Mouse (Mus musculus): Measurements from ENCODE around the gene Dync1li2. TPM values are rescaled to one million over a fixed set of nuclear protein-coding genes. Genes with fewer than 3 reads are reported as not detected.

The Dync1li2 gene
- polyA plus RNA-seq, 1 experiment from 2014 or later: 13.5 TPM

- H3K9me3 ChIP-seq (replicated peaks): no peaks in the 10 kb centered on the region
- H3K9ac ChIP-seq: no peak overlapping the region
- peaks cover 81% of the 10 kb centered on the region for H3K36me3 ChIP-seq
- no peaks in the 10 kb centered on the region for H3K27me3 ChIP-seq
- H3K27ac ChIP-seq: no peak overlapping the region
- ATAC-seq (ENCODE audit: low read depth): no peak
- H3K4me1 ChIP-seq (replicated peaks): peaks cover 41% of the 10 kb centered on the region
- WGBS (ENCODE audit: insufficient replicate concordance): 81% methylated on average over 13 of the region's 13 CpGs
- no peak overlapping the region for H3K4me2 ChIP-seq
- no peak overlapping the region for H3K4me3 ChIP-seq (replicated peaks)
- no peak for DNase-seq
Observed at GRCm38 (mm10) chr8:104437494-104438135, 5.2 kb downstream of the Dync1li2 start.

GRCm38 (mm10) chr8:104436591-104436990 lies 6.3 kb downstream of the Dync1li2 start:
- Histone ChIP-seq H3K4me3 (replicated peaks) (no peak overlapping the region), H3K27me3 (no peaks in the 10 kb centered on the region), H3K9ac (no peak overlapping the region), H3K36me3 (peaks cover 91% of the 10 kb centered on the region), H3K4me1 (replicated peaks) (peaks cover 34% of the 10 kb centered on the region), H3K4me2 (no peak overlapping the region), H3K9me3 (replicated peaks) (no peaks in the 10 kb centered on the region), H3K27ac (no peak overlapping the region)
- WGBS (ENCODE audit: insufficient replicate concordance): 82% methylated on average over 4 of the region's 4 CpGs
- DNase-seq: no peak
- no peak for ATAC-seq (ENCODE audit: low read depth)

GRCm38 (mm10) chr8:104436038-104436437 lies 6.8 kb downstream of the Dync1li2 start:
- no peak overlapping the region for H3K4me2 ChIP-seq
- H3K27me3 ChIP-seq: no peaks in the 10 kb centered on the region
- H3K36me3 ChIP-seq: peaks cover 95% of the 10 kb centered on the region
- H3K4me1 ChIP-seq (replicated peaks): peaks cover 29% of the 10 kb centered on the region
- H3K4me3 ChIP-seq (replicated peaks): no peak overlapping the region
- no peak overlapping the region for H3K9ac ChIP-seq
- H3K27ac ChIP-seq: no peak overlapping the region
- 0 out of 2 replicates have a peak, but pooled peaks have one; percentile 21 for ATAC-seq (ENCODE audit: low read depth)
- WGBS (ENCODE audit: insufficient replicate concordance): 86% methylated on average over 12 of the region's 12 CpGs
- DNase-seq: no peak
- H3K9me3 ChIP-seq (replicated peaks): no peaks in the 10 kb centered on the region

- Histone ChIP-seq H3K27me3 (no peaks in the 10 kb centered on the region), H3K27ac (no peak overlapping the region), H3K4me3 (replicated peaks) (no peak overlapping the region), H3K4me2 (peak overlapping the region; percentile 31; the same call in 1 of the 2 replicates), H3K9ac (no peak overlapping the region), H3K36me3 (peaks cover 95% of the 10 kb centered on the region), H3K4me1 (replicated peaks) (peaks cover 21% of the 10 kb centered on the region), H3K9me3 (replicated peaks) (no peaks in the 10 kb centered on the region)
- 84% methylated on average over 18 of the region's 18 CpGs for WGBS (ENCODE audit: insufficient replicate concordance)
- ATAC-seq (ENCODE audit: low read depth): no peak
- DNase-seq: no peak
Observed at GRCm38 (mm10) chr8:104434826-104435354, 8.0 kb downstream of the Dync1li2 start.

GRCm38 (mm10) chr8:104434275-104434674 lies 8.6 kb downstream of the Dync1li2 start:
- 36% methylated on average over 4 of the region's 4 CpGs for WGBS (ENCODE audit: insufficient replicate concordance)
- DNase-seq: no peak
- Histone ChIP-seq H3K4me3 (replicated peaks) (no peak overlapping the region), H3K9ac (no peak overlapping the region), H3K27ac (no peak overlapping the region), H3K9me3 (replicated peaks) (no peaks in the 10 kb centered on the region), H3K27me3 (no peaks in the 10 kb centered on the region), H3K36me3 (peaks cover 95% of the 10 kb centered on the region), H3K4me1 (replicated peaks) (peaks cover 21% of the 10 kb centered on the region), H3K4me2 (peak overlapping the region; percentile 31)
- ATAC-seq (ENCODE audit: low read depth): peak; percentile 80

- Histone ChIP-seq H3K36me3 (peaks cover 95% of the 10 kb centered on the region), H3K4me2 (no peak overlapping the region), H3K4me3 (replicated peaks) (no peak overlapping the region), H3K27me3 (no peaks in the 10 kb centered on the region), H3K27ac (no peak overlapping the region), H3K4me1 (replicated peaks) (peaks cover 21% of the 10 kb centered on the region), H3K9ac (no peak overlapping the region; the same call in 1 of the 2 replicates), H3K9me3 (replicated peaks) (no peaks in the 10 kb centered on the region)
- ATAC-seq (ENCODE audit: low read depth) (no peak), DNase-seq (no peak)
- 83% methylated on average over 5 of the region's 5 CpGs for WGBS (ENCODE audit: insufficient replicate concordance)
Observed at GRCm38 (mm10) chr8:104433191-104433842, 9.5 kb downstream of the Dync1li2 start.

- H3K9ac ChIP-seq: no peak overlapping the region
- no peak for DNase-seq
- H3K4me3 ChIP-seq (replicated peaks): no peak overlapping the region
- ATAC-seq (ENCODE audit: low read depth): no peak
- no peaks in the 10 kb centered on the region for H3K9me3 ChIP-seq (replicated peaks)
- no peak overlapping the region for H3K4me2 ChIP-seq
- no peaks in the 10 kb centered on the region for H3K27me3 ChIP-seq
- peaks cover 21% of the 10 kb centered on the region for H3K4me1 ChIP-seq (replicated peaks)
- H3K36me3 ChIP-seq: peaks cover 98% of the 10 kb centered on the region
- H3K27ac ChIP-seq: no peak overlapping the region
- 91% methylated on average over 6 of the region's 6 CpGs for WGBS (ENCODE audit: insufficient replicate concordance)
Observed at GRCm38 (mm10) chr8:104432656-104433055, 10.2 kb downstream of the Dync1li2 start.

- no peak overlapping the region for H3K4me3 ChIP-seq (replicated peaks)
- H3K9me3 ChIP-seq (replicated peaks): no peaks in the 10 kb centered on the region
- no peak for DNase-seq
- H3K4me1 ChIP-seq (replicated peaks): peaks cover 19% of the 10 kb centered on the region
- no peak for ATAC-seq (ENCODE audit: low read depth)
- H3K9ac ChIP-seq: no peak overlapping the region
- H3K36me3 ChIP-seq: peaks cover 98% of the 10 kb centered on the region
- WGBS (ENCODE audit: insufficient replicate concordance): 76% methylated on average over 7 of the region's 7 CpGs
- H3K27ac ChIP-seq: no peak overlapping the region
- H3K27me3 ChIP-seq: no peaks in the 10 kb centered on the region
- no peak overlapping the region for H3K4me2 ChIP-seq
Observed at GRCm38 (mm10) chr8:104430230-104430629, 12.6 kb downstream of the Dync1li2 start.

- H3K4me1 ChIP-seq (replicated peaks): no peaks in the 10 kb centered on the region
Observed at GRCm38 (mm10) chr8:104427703-104428102, 15.1 kb downstream of the Dync1li2 start.

GRCm38 (mm10) chr8:104422313-104422712 lies 20.5 kb downstream of the Dync1li2 start:
- Histone ChIP-seq H3K36me3 (peaks cover 93% of the 10 kb centered on the region), H3K4me3 (replicated peaks) (no peak overlapping the region), H3K4me1 (replicated peaks) (no peaks in the 10 kb centered on the region), H3K9me3 (replicated peaks) (no peaks in the 10 kb centered on the region), H3K27me3 (no peaks in the 10 kb centered on the region), H3K4me2 (no peak overlapping the region), H3K9ac (no peak overlapping the region), H3K27ac (no peak overlapping the region)
- ATAC-seq (ENCODE audit: low read depth) (no peak), DNase-seq (no peak)
- WGBS (ENCODE audit: insufficient replicate concordance): 45% methylated on average over 6 of the region's 6 CpGs

More at GRCm38 (mm10) chr8:104427703-104428102, 15.1 kb downstream of the Dync1li2 start:
- Histone ChIP-seq H3K9me3 (replicated peaks) (no peaks in the 10 kb centered on the region), H3K4me3 (replicated peaks) (no peak overlapping the region), H3K27ac (no peak overlapping the region), H3K9ac (no peak overlapping the region), H3K36me3 (peaks cover 97% of the 10 kb centered on the region), H3K4me2 (no peak overlapping the region), H3K27me3 (no peaks in the 10 kb centered on the region)
- 76% methylated on average over 13 of the region's 13 CpGs for WGBS (ENCODE audit: insufficient replicate concordance)
- ATAC-seq (ENCODE audit: low read depth): no peak
- DNase-seq: no peak

- Histone ChIP-seq H3K27me3 (no peaks in the 10 kb centered on the region), H3K4me3 (replicated peaks) (no peak overlapping the region), H3K4me1 (replicated peaks) (0 out of 2 replicates have a peak, but pooled peaks cover 4% of the 10 kb centered on the region), H3K36me3 (peaks cover 36% of the 10 kb centered on the region), H3K9ac (no peak overlapping the region), H3K4me2 (no peak overlapping the region), H3K9me3 (replicated peaks) (no peaks in the 10 kb centered on the region), H3K27ac (no peak overlapping the region)
- no peak for ATAC-seq (ENCODE audit: low read depth)
- no peak for DNase-seq
- WGBS (ENCODE audit: insufficient replicate concordance): 81% methylated on average over 6 of the region's 6 CpGs
Observed at GRCm38 (mm10) chr8:104416022-104416421, 26.8 kb downstream of the Dync1li2 start.

Data from liver, embryonic 13.5 days (tissue).